Comparison of ENCODE assay signal across 20 mouse cellular contexts in the genomic region with DNA sequence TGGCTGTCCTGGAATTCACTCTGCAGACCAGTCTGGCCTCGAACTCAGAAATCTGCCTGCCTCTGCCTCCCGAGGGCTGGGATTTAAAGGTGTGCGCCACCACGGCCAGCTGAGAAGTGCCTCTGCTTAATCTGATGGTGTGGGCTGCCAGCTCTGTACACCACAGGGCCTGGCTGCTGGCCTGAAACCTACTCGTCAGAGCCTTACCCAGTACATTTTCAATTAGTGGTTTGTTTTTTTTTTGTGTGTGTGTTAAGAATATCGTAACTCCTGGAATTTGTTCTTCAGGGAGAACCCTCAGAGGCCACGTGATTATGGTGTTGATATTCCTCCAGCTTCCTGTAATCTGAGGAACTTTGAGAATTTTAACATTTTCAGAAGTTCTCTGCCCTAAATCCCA. TPM values are rescaled to one million over a fixed set of nuclear protein-coding genes. Genes with fewer than 3 reads are reported as not detected.
DNase-seq lines count a peak whose midpoint lies in the region; ATAC-seq and TF ChIP-seq lines count a peak whose summit lies in the region.
"Had no signal": no experiment of that assay in that cellular context is flagged by ENCODE, and none has a peak within 500 bp of the region (broad histone marks: within the 10 kb centered on the region; RNA-seq: fewer than 3 reads in every experiment).

No protein-coding gene starts in this region.

- WGBS in heart, embryonic 13.5 days = 72% methylated on average over 7 of the region's 7 CpGs
- WGBS in heart, adult 2 months = 67% methylated on average over 7 of the region's 7 CpGs
- WGBS in kidney, embryonic 14.5 days = 77% methylated on average over 7 of the region's 7 CpGs

- DNase-seq in heart, adult 2 months = no peak
- DNase-seq in kidney, adult 9 months = peak; percentile 45
- DNase-seq in 3T3-L1 (ENCODE audit: low read depth, low spot score) (peak; percentile 25), adipocyte (ENCODE audit: low spot score) (peak; percentile 55)
- DNase-seq: adrenal gland, postnatal 10 days; cerebellum, adult 11 months; cerebellum, adult 8-10 months; cerebellum, postnatal 14 days; gastrocnemius, postnatal 10 days; heart, postnatal 36 days had no signal

- no peak overlapping the region for H3K4me2 ChIP-seq in heart, embryonic 13.5 days
- H3K4me2 ChIP-seq in kidney, embryonic 14.5 days (replicated peaks; ENCODE audit: low read depth, low read length) = no peak overlapping the region
- H3K4me2 ChIP-seq: embryonic facial prominence, embryonic 12.5 days; heart, embryonic 12.5 days; hindbrain, embryonic 15.5 days had no signal

- no peak overlapping the region for H3K9ac ChIP-seq in heart, embryonic 13.5 days
- H3K9ac ChIP-seq in heart, adult 2 months (ENCODE audit: low read depth, low read length) = no peak overlapping the region
- no peak overlapping the region for H3K9ac ChIP-seq in kidney, embryonic 14.5 days (ENCODE audit: low read depth, low read length)
- H3K9ac ChIP-seq: embryonic facial prominence, embryonic 12.5 days; heart, embryonic 12.5 days; hindbrain, embryonic 15.5 days had no signal

- no peak for TF ChIP-seq EP300 in heart, adult 2 months (IDR thresholded peaks at IDR 0.05; ENCODE audit: insufficient read depth, low read depth, low read length)

- H3K9me3 ChIP-seq in heart, embryonic 13.5 days = no peaks in the 10 kb centered on the region
- no peaks in the 10 kb centered on the region for H3K9me3 ChIP-seq in kidney, embryonic 14.5 days (ENCODE audit: control insufficient read depth, low read length)
- H3K9me3 ChIP-seq: embryonic facial prominence, embryonic 12.5 days; forebrain, embryonic 10.5 days; G1E; heart, embryonic 12.5 days; hindbrain, embryonic 15.5 days had no signal

- 0 out of 2 replicates have a peak overlapping the region, but pooled peaks have one; percentile 1 for H3K27ac ChIP-seq in heart, embryonic 13.5 days (replicated peaks)
- H3K27ac ChIP-seq in heart, adult 2 months = no peak overlapping the region
- H3K27ac ChIP-seq in kidney, embryonic 14.5 days (ENCODE audit: low read depth, low read length) = no peak overlapping the region
- H3K27ac ChIP-seq: embryonic facial prominence, embryonic 12.5 days; forebrain, embryonic 10.5 days; hindbrain, embryonic 15.5 days had no signal

- no peaks in the 10 kb centered on the region for H3K79me2 ChIP-seq in heart, adult 2 months (replicated peaks; ENCODE audit: control insufficient read depth, insufficient read depth, low read length)

- H3K4me3 ChIP-seq in heart, embryonic 13.5 days = no peak overlapping the region
- no peak overlapping the region for H3K4me3 ChIP-seq in heart, adult 2 months
- no peak overlapping the region for H3K4me3 ChIP-seq in kidney, embryonic 14.5 days (ENCODE audit: low read length)
- H3K4me3 ChIP-seq: embryonic facial prominence, embryonic 12.5 days; forebrain, embryonic 10.5 days; heart, embryonic 12.5 days; hindbrain, embryonic 15.5 days had no signal

- TF ChIP-seq POLR2A in heart, adult 2 months (IDR thresholded peaks at IDR 0.05; ENCODE audit: insufficient read depth, low read depth, low read length) = no peak

- H3K36me3 ChIP-seq in heart, embryonic 13.5 days = peaks cover 39% of the 10 kb centered on the region
- H3K36me3 ChIP-seq in heart, adult 2 months (ENCODE audit: control insufficient read depth, insufficient read depth, low read length) = no peaks in the 10 kb centered on the region
- peaks cover 24% of the 10 kb centered on the region for H3K36me3 ChIP-seq in kidney, embryonic 14.5 days (ENCODE audit: control insufficient read depth, insufficient read depth, low read length)

- H3K27me3 ChIP-seq in heart, embryonic 13.5 days (replicated peaks) = no peaks in the 10 kb centered on the region
- H3K27me3 ChIP-seq in heart, adult 2 months (ENCODE audit: control insufficient read depth, insufficient read depth, low read length) = no peaks in the 10 kb centered on the region
- H3K27me3 ChIP-seq in kidney, embryonic 14.5 days (ENCODE audit: control insufficient read depth, insufficient read depth, low read length) = no peaks in the 10 kb centered on the region
- H3K27me3 ChIP-seq: embryonic facial prominence, embryonic 12.5 days; heart, embryonic 12.5 days; hindbrain, embryonic 15.5 days had no signal

- peaks cover 13% of the 10 kb centered on the region for H3K4me1 ChIP-seq in heart, embryonic 13.5 days
- H3K4me1 ChIP-seq in heart, adult 2 months (ENCODE audit: control insufficient read depth, insufficient read depth, low read length) = no peaks in the 10 kb centered on the region
- H3K4me1 ChIP-seq in kidney, embryonic 14.5 days (ENCODE audit: control insufficient read depth, insufficient read depth, low read length) = peaks cover 5% of the 10 kb centered on the region; the same call in 1 of the 2 replicates
- H3K4me1 ChIP-seq: hindbrain, embryonic 15.5 days had no signal

- no peak for ATAC-seq in heart, embryonic 13.5 days (ENCODE audit: extremely low read depth, insufficient number of reproducible peaks, low FRiP score, low TSS enrichment)
- ATAC-seq in kidney, embryonic 14.5 days (ENCODE audit: low FRiP score, low TSS enrichment) = no peak
- no peak for ATAC-seq in granulocyte monocyte progenitor cell, adult 5-6 weeks (replicated peaks; ENCODE audit: poor library complexity, severe bottlenecking)
- ATAC-seq: CD4-positive, CD25-positive, alpha-beta regulatory T cell, adult 4 months; forebrain, embryonic 16.5 days had no signal

- intact Hi-C loops in heart, adult 2 months (cut with DNase I) = no loop called here

- no peak for TF ChIP-seq CTCF in heart, adult 2 months (IDR thresholded peaks at IDR 0.05)

RNA-seq across cellular contexts. Expression of gene Natd1, which starts 12.5 kb away (rescaled TPM):
- 19.8 and 23.4 TPM in 2 replicates for polyA plus RNA-seq in heart, embryonic 13.5 days (2015; fragmentation: Nextera tagmentation; extraction: Ambion mirVana)
- 10 to 100 TPM; 11.4 to 13.4 TPM for total RNA-seq in heart, adult 2 months (2021)
- 15.6 and 20.0 TPM in 2 replicates for polyA plus RNA-seq in heart, adult 2 months (2012; rRNA removed)
- 15.7 and 25.0 TPM in 2 replicates for polyA plus RNA-seq in kidney, embryonic 14.5 days (2014; fragmentation: Nextera tagmentation; extraction: Ambion mirVana)
- 1.6 and 4.7 TPM in 2 replicates for total RNA-seq in granulocyte monocyte progenitor cell, adult 5-6 weeks (2014; fragmentation: Nextera tagmentation)
- total RNA-seq in granulocyte monocyte progenitor cell, adult 5-6 weeks (2017) = 1.3 and 2.1 TPM in 2 replicates

RNA-seq across cellular contexts. Expression of gene Tmem11, which starts 22.9 kb away (rescaled TPM):
- 60.6 and 68.6 TPM in 2 replicates for polyA plus RNA-seq in heart, embryonic 13.5 days (2015; fragmentation: Nextera tagmentation; extraction: Ambion mirVana)
- total RNA-seq in heart, adult 2 months (2021) = 10 to 100 TPM; 28.3 to 31.4 TPM
- polyA plus RNA-seq in heart, adult 2 months (2012; rRNA removed) = 59.6 and 66.7 TPM in 2 replicates
- polyA plus RNA-seq in kidney, embryonic 14.5 days (2014; fragmentation: Nextera tagmentation; extraction: Ambion mirVana) = 72.8 and 72.9 TPM in 2 replicates
- total RNA-seq in granulocyte monocyte progenitor cell, adult 5-6 weeks (2014; fragmentation: Nextera tagmentation) = 31.5 and 35.4 TPM in 2 replicates
- total RNA-seq in granulocyte monocyte progenitor cell, adult 5-6 weeks (2017) = 67.1 and 72.3 TPM in 2 replicates

RNA-seq across cellular contexts. Expression of gene Map2k3, which starts 29.8 kb away (rescaled TPM):
- 73.6 and 78.1 TPM in 2 replicates for polyA plus RNA-seq in heart, embryonic 13.5 days (2015; fragmentation: Nextera tagmentation; extraction: Ambion mirVana)
- total RNA-seq in heart, adult 2 months (2021) = 10 to 100 TPM; 71.1 to 79.3 TPM
- polyA plus RNA-seq in heart, adult 2 months (2012; rRNA removed) = 56.5 and 56.7 TPM in 2 replicates
- 69.0 and 106 TPM in 2 replicates for polyA plus RNA-seq in kidney, embryonic 14.5 days (2014; fragmentation: Nextera tagmentation; extraction: Ambion mirVana)
- total RNA-seq in granulocyte monocyte progenitor cell, adult 5-6 weeks (2014; fragmentation: Nextera tagmentation) = 47.0 and 51.2 TPM in 2 replicates
- 13.5 and 17.0 TPM in 2 replicates for total RNA-seq in granulocyte monocyte progenitor cell, adult 5-6 weeks (2017)

Comparison
In these comparisons a context has a peak if more than half of its experiments do, and no peak if none do; other contexts are left out.
1. DNase-seq: peak in kidney, adult 9 months (single experiment), 3T3-L1 (single experiment) and adipocyte (single experiment); none in heart, adult 2 months (0 of 2).